Mouse (Mus musculus) CH12.LX (cell line): ENCODE data around the gene Cops4.

Experiments used
- CTCF ChIP-seq, 2 experiments: IDR thresholded peaks in 1 of 2; conservative IDR thresholded peaks in 1 of 2; 2 replicates each; pipeline ENCODE4 v1.5.1; 2011 to 2012; ENCODE audit warnings: low read depth in 2 of 2, low read length in 2 of 2, improper control_type of control experiment in 1 of 2, inconsistent platforms in 1 of 2, mild to moderate bottlenecking in 1 of 2, moderate library complexity in 1 of 2
- MAX ChIP-seq: IDR thresholded peaks from 2 replicates; pipeline ENCODE4 v1.6.1; 2011; ENCODE audit warnings: low read length, improper control_type of control experiment
- MXI1 ChIP-seq: IDR thresholded peaks from 2 replicates; pipeline ENCODE4 v1.6.1; 2011; ENCODE audit warnings: mild to moderate bottlenecking, low read depth, low read length, improper control_type of control experiment
- POLR2AphosphoS2 ChIP-seq: IDR thresholded peaks from 2 replicates; pipeline ENCODE4 v1.6.1; 2011; ENCODE audit warnings: low read depth, low read length, improper control_type of control experiment
- USF1 ChIP-seq: IDR thresholded peaks from 2 replicates; pipeline ENCODE4 v1.6.1; 2014; ENCODE audit warnings: low read depth, mild to moderate bottlenecking, inconsistent platforms, low read length, improper control_type of control experiment

DNA sequence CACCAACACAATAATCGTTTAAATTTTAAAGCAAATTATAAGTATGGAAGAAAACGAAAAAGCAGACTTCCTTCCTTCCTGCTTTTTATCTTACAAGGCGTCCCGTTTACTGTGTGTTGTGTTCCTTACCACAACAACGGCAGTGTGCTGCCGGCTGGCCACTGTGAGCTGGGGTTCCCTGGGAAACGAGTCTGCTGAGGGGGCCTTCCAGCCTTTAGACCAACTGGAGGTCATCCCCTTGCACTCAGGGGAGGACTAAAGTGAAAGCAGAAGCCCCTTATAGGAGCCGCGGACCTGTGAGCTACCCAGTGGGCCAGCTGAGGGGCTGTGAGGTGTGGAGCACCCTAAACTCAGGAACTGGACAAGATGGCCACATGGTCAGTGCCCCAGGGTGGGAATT is 40.5 kb upstream of the Cops4 start:
- TF ChIP-seq MAX (no peak), CTCF (conservative IDR thresholded peaks at IDR 0.05 in 1 of 2, IDR thresholded peaks at IDR 0.05 in 1 of 2; ENCODE audit: low read depth in 2 of 2, low read length in 2 of 2) (no peak), USF1 (no peak), MXI1 (no peak), POLR2AphosphoS2 (no peak)
